Mouse (Mus musculus) heart, embryonic 13.5 days (tissue): Measurements from ENCODE around the gene E430018J23Rik. TPM values are rescaled to one million over a fixed set of nuclear protein-coding genes. Genes with fewer than 3 reads are reported as not detected.

Source experiments
- ATAC-seq: fragments of 200-750 bp; cut with Nextera tagmentation; 2 replicates; pipeline ENCODE4 v1.8.0; 2017; ENCODE audit warnings: moderate TSS enrichment; ENCODE audit not compliant: insufficient number of reproducible peaks, low FRiP score, low TSS enrichment; ENCODE audit errors: extremely low read depth
- H3K27ac ChIP-seq: fragments of 300-500 bp; sonication (generic); replicated peaks from 2 replicates; pipeline ENCODE4 v1.5.1; 2015; ENCODE audit warnings: moderate library complexity, mild to moderate bottlenecking, inconsistent platforms
- H3K27me3 ChIP-seq: fragments of 300-500 bp; sonication (generic); replicated peaks from 2 replicates; pipeline ENCODE4 v1.6.1; 2015; ENCODE audit warnings: mild to moderate bottlenecking, inconsistent platforms
- H3K36me3 ChIP-seq: fragments of 300-500 bp; sonication (generic); 2 replicates; pipeline ENCODE4 v1.6.1; 2015; ENCODE audit warnings: mild to moderate bottlenecking, inconsistent platforms
- H3K4me1 ChIP-seq: fragments of 300-500 bp; sonication (generic); 2 replicates; pipeline ENCODE4 v1.6.1; 2015; ENCODE audit warnings: inconsistent platforms
- H3K4me2 ChIP-seq: fragments of 300-500 bp; sonication (generic); 2 replicates; pipeline ENCODE4 v1.6.1; 2015; ENCODE audit warnings: inconsistent platforms, mild to moderate bottlenecking, moderate library complexity
- H3K4me3 ChIP-seq: fragments of 300-500 bp; sonication (generic); 2 replicates; pipeline ENCODE4 v1.5.1; 2015; ENCODE audit warnings: moderate library complexity, mild to moderate bottlenecking, inconsistent platforms
- H3K9ac ChIP-seq: fragments of 300-500 bp; sonication (generic); 2 replicates; pipeline ENCODE4 v1.6.1; 2015; ENCODE audit warnings: inconsistent platforms, mild to moderate bottlenecking, moderate library complexity
- H3K9me3 ChIP-seq: fragments of 300-500 bp; sonication (generic); 2 replicates; pipeline ENCODE4 v1.6.1; 2016; ENCODE audit warnings: inconsistent platforms
- WGBS: fragments of 180-500 bp; shearing (Covaris S2); methylation state at CpG from one replicate; pipeline ENCODE4 v1.1.7; 2015; ENCODE audit warnings: mixed read lengths; 5-methylcytosine and 5-hydroxymethylcytosine counted together
- polyA plus RNA-seq: library from polyadenylated mRNA; unstranded; fragments of >200 nt; fragmentation: Nextera tagmentation; extraction: Ambion mirVana; gene quantifications from 2 replicates; pipeline ENCODE4 v1.2.1, GENCODE M21; 2015

The E430018J23Rik gene
- polyA plus RNA-seq, 1 experiment from 2014 or later = 4.9 TPM

GRCm38 (mm10) chr7:127341356-127341755, 52.1 kb downstream of the E430018J23Rik start:
- H3K36me3 ChIP-seq = peaks cover 38% of the 10 kb centered on the region
- H3K4me2 ChIP-seq = no peak overlapping the region
- no peaks in the 10 kb centered on the region for H3K9me3 ChIP-seq
- WGBS = 94% methylated on average over 8 of the region's 8 CpGs
- H3K27ac ChIP-seq = no peak overlapping the region
- H3K4me3 ChIP-seq = no peak overlapping the region
- no peak for ATAC-seq
- H3K4me1 ChIP-seq = peaks cover 27% of the 10 kb centered on the region
- H3K27me3 ChIP-seq = no peaks in the 10 kb centered on the region
- H3K9ac ChIP-seq = no peak overlapping the region

Other genes with a start within 250 kb of the E430018J23Rik start
- 42.1 TPM in 2 replicates for gene Cd2bp2, start 197.6 kb downstream of the E430018J23Rik start, polyA plus RNA-seq
- gene Tbc1d10b, start 185.2 kb downstream of the E430018J23Rik start, polyA plus RNA-seq = 18.0 and 18.2 TPM in 2 replicates
- gene Mylpf, start 184.7 kb downstream of the E430018J23Rik start, polyA plus RNA-seq = 17.0 and 24.9 TPM in 2 replicates
- 21.4 and 24.1 TPM in 2 replicates for gene Zfp553, start 160.6 kb downstream of the E430018J23Rik start, polyA plus RNA-seq
- gene Sept1, start 160.5 kb downstream of the E430018J23Rik start, polyA plus RNA-seq = 23.1 and 23.2 TPM in 2 replicates
- gene Zfp771, start 149.4 kb downstream of the E430018J23Rik start, polyA plus RNA-seq = 32.6 and 32.9 TPM in 2 replicates
- 161 and 179 TPM in 2 replicates for gene Dctpp1, start 132.9 kb downstream of the E430018J23Rik start, polyA plus RNA-seq
- gene Sephs2, start 119.6 kb downstream of the E430018J23Rik start, polyA plus RNA-seq = 57.1 and 61.6 TPM in 2 replicates
- gene Itgal, start 97.4 kb downstream of the E430018J23Rik start, polyA plus RNA-seq = 0.98 and 1.2 TPM in 2 replicates
- gene Zfp768, start 48.0 kb downstream of the E430018J23Rik start, polyA plus RNA-seq = 16.5 and 16.6 TPM in 2 replicates
- gene Zfp747, start 17.6 kb downstream of the E430018J23Rik start, polyA plus RNA-seq = 4.7 and 5.3 TPM in 2 replicates
- gene 9130019O22Rik, start 6.5 kb downstream of the E430018J23Rik start, polyA plus RNA-seq = 3.6 TPM in 2 replicates
- gene Zfp764, start 13.2 kb upstream of the E430018J23Rik start, polyA plus RNA-seq = 4.6 and 5.0 TPM in 2 replicates
- 13.5 and 16.3 TPM in 2 replicates for gene Zfp688, start 28.4 kb upstream of the E430018J23Rik start, polyA plus RNA-seq
- gene Zfp689, start 55.5 kb upstream of the E430018J23Rik start, polyA plus RNA-seq = 5.1 and 5.2 TPM in 2 replicates
- gene Prr14, start 66.0 kb upstream of the E430018J23Rik start, polyA plus RNA-seq = 27.3 and 27.7 TPM in 2 replicates
- gene Fbrs, start 85.6 kb upstream of the E430018J23Rik start, polyA plus RNA-seq = 7.3 and 7.7 TPM in 2 replicates
- gene Srcap, start 118.4 kb upstream of the E430018J23Rik start, polyA plus RNA-seq = 30.9 and 33.1 TPM in 2 replicates
- gene Gm42715, start 126.0 kb upstream of the E430018J23Rik start, polyA plus RNA-seq = 9.4 TPM in 2 replicates
- gene Tmem265, start 167.8 kb upstream of the E430018J23Rik start, polyA plus RNA-seq = 0.47 and 3.5 TPM in 2 replicates
- 30.2 and 34.3 TPM in 2 replicates for gene Phkg2, start 179.7 kb upstream of the E430018J23Rik start, polyA plus RNA-seq
- gene Ccdc189, start 195.0 kb upstream of the E430018J23Rik start, polyA plus RNA-seq = 7.8 and 8.4 TPM in 2 replicates
- gene Rnf40, start 195.1 kb upstream of the E430018J23Rik start, polyA plus RNA-seq = 25.7 and 26.9 TPM in 2 replicates
- 8.4 and 9.5 TPM in 2 replicates for gene Zfp629, start 222.2 kb upstream of the E430018J23Rik start, polyA plus RNA-seq